Mouse (Mus musculus) liver, embryonic 14.5 days (tissue): ENCODE results near the gene Specc1l.

Experiments
- CTCF ChIP-seq: IDR thresholded peaks from 2 replicates; pipeline ENCODE4 v1.5.1; 2016; ENCODE audit warnings: antibody characterized with exemption, low read depth, control low read depth
- EP300 ChIP-seq: IDR thresholded peaks from 2 replicates; pipeline ENCODE4 v1.6.1; 2016; ENCODE audit warnings: antibody characterized with exemption, low read depth

DNA sequence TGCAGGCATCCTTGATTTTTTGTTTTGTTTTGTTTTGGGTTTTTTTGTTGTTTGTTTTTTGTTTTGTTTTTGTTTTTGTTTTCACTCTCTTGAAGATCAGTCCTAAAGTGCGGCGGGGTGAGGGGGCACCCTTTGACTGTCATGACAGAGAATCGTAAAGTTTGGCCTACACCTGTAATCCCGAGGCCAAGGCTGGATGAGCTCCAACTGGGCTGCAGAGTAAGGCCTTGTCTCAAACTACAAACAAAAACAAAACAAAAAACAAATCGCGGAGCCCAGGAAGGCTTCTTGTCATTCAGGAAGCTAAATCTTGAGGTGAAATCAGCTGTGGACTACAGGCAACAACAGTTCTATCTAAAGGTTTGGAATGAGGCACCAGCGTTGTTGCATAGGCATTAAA, 1.1 kb downstream of the Specc1l start:
- no peak for TF ChIP-seq CTCF
- no peak for TF ChIP-seq EP300
